Mouse (Mus musculus) B cell, adult 2 months (primary cell): Measurements from ENCODE around the gene 1700025G04Rik.

Experiments
- DNase-seq, 2 experiments: peaks; one replicate each; pipeline ENCODE4 v3.0.0; 2022

Gene 1700025G04Rik

DNA sequence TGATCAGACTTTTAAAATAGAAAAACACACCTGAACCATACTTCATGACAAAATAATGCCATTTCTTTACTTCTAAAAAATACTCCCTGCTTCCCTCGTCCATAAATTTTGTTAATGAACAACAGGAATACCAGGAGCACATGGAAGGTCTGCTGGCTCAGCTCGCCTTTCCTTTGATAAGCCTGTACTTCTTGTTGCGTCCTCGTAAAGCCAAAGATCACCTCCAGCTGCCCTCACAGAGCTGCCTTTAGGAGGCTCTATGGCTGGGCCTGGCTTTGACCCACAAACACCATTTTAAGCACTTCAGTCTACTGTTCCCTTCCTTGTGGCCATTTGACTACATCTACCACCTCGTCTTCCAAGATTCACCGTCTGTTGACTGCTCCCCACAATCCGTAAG, 101.2 kb downstream of the 1700025G04Rik start:
- DNase-seq: no peak

DNA sequence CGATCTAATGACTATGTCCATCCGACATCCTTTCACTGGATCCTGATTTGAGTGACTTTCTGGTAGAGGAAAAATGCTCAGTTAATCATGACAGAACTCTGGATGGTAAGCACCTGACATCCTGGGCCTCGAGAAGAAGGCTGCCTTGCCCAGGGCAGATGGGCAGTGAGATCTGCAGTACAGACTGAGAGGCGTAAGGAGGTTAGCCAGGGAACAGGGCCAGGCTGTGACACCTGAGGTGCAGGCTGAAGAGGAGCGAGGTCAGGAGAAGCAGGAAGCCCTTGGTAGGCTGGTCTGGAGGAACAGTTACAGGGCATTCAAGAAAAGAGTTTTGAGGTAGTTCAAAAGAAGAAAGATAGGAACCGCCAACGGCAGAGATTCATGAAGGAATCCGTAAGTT, 101.9 kb downstream of the 1700025G04Rik start:
- no peak for DNase-seq

DNA sequence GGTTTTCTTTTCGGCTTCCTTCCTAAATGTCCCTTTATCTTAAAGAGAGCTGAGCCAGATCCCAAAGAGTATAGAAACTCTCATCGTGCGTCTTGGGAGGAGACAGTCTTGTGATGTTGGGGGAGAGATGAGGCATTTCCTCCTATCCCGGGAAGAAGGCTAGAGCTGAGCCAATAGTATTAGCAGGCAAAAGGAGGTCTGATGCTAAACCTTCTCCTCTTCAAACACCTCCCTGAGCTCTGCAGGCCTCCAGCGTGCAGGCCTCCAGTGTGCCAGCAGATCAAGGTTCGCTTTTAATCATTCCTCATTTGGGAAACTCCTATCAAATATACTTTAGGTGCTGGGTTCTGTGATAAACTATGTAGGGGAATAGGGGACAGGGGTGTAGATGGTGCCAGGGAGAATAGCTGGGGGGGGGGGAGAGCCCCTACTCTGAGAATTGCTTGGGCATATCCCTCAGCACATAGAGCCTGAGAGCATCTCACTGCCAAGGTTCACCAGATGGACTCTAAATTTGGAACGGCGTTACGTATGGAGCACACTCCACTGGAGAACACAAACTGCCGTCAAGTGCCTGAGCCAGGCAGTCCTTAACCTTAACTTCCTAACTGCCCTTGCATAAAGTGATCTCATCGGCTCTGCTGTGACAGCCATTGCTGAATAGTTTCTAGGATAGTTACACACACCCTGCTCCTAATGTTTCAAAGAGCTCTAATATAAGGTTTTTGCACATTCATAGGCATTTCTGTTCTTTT, 103.7 kb downstream of the 1700025G04Rik start:
- DNase-seq: no peak

DNA sequence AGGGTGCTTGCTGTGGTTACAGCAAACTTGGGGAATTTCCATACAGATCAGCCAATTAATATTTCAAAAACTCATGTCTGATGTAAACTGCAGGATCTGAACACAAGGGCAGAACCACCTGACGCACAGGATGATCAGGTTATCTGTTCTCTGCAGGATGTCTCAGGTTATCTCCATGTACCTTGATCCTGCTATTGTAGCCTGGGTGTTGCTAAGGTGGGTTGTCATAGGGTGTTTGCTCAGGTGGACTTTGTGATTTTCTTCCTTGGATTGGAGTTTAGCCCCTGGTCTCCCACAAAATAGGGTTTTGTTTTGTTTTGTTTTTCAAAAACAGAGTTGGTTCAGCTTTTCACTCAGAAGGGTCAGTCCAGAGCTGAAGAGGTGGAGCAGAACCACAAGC, 104.9 kb downstream of the 1700025G04Rik start:
- DNase-seq: no peak

DNA sequence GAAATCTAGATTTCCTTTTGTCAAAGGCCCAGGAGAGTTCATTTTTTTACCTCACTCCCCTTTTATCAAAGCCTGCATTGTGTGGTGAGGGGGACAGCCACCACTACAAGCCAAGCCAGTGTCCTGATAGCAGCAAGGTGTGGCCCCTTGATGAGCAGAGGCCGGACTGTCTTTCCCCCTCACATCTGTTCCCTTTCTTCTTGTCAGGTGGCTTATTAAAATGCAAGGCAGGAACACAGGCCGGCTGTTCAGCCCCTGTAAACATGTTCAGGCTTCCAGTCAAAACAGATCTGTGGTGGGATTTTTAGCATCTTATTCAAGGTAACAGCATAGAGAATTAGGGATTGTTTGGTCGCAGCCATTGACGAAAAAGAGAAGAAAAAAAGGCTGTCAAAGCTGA, 105.9 kb downstream of the 1700025G04Rik start:
- no peak for DNase-seq

DNA sequence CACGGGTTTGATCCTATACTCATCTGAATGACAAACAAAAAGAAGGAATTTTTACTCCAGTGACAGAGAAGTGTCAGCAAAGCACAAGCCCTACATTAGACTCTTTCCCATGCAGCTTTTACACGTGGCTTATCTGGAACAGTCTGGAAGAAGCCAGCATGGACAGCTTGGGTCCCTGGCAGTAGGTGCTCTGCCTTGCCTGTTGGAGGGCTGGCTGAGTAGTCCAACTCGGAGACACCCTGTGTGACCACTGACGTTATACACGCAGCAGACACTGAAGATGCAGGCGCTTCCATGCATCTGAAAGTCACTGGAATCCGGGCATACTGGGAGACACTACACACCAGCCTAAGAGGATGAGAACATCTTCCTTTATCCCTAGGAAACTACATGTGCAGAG, 109.4 kb downstream of the 1700025G04Rik start:
- no peak for DNase-seq

DNA sequence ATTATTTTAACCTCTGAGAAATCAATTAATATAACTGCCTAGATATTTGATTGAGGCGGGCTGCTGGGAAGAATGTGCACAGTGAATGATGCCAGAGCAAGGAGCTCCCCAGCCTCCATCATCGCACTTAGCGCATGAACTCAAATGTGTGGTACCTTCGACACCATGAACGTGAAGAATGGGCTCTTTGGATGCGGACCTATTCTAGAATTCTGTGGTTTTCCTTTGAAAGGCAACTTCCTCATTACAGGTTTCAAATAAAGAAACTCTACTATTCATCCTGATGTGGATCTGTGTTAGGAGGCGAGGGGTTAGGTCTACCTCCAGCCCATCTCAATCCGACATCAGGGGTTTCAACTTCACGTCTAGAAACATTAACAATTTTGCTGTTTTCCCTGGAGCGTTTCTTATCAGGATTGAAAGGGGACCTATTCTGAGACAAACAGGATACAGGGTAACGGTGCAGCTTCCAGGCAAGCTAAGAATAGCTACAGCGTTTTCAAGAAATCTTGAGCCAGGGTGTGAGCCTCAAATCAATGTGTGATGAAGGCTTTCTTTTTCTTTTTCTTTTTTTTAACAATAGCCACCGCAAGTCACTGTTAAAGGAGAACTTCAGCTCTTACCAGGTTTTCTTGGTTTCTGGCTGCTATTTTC, 110.0 kb downstream of the 1700025G04Rik start:
- DNase-seq: no peak

DNA sequence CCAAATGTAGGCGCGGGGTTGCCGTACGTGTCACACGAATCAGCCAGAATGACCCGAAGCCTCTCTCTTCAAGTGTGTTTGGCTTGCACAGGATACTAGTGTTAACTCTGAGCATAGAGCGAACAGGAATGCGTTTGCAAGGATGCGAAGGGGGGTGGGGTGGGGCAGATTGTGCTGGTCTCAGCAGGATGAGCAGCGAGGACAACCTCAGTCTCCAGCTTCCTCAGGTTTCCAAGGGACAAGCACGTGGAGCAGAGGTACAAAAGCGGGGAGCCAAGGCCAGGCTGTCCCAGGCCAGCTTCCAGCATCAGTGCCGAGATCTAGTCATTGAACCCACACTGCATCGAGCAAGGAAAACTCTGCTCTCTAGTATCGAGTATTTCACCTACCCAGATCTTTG, 111.2 kb downstream of the 1700025G04Rik start:
- no peak for DNase-seq

DNA sequence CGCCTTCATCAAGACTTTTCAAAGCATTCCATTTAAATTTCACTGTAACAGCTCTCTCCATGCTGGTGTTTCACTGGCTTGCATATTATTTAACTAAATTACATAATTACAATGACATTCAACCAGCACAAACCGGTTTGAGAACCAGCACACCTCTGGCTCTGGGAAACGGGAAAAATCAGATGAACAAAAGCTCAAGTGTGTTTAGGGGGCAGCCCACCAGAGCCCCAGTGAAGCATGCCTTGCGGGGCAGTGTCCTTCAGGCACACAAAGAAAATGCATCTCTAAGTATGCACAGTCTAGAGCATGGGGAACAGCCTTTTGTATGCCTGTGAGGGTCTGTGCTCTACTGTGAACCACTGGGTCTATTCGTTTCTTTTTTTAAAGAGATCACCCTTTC, 112.3 kb downstream of the 1700025G04Rik start:
- no peak for DNase-seq

DNA sequence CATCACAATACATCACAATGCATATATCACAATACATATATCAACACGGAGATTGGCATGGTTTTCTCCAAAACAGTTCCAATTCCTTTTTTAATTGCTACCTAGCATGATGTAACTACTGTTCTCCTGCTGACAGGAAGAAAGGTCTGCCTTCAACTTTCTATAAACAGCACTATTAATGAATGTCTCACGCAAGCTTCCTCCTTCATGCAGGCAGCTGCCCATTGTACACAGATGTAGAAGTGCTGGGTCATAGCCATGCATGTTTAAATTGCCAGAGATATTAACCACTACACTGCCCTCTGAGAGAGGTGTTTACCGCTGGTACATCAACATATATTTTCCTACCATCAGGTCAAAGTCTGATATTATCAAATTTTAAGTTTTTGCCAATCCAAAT, 113.1 kb downstream of the 1700025G04Rik start:
- DNase-seq: no peak

DNA sequence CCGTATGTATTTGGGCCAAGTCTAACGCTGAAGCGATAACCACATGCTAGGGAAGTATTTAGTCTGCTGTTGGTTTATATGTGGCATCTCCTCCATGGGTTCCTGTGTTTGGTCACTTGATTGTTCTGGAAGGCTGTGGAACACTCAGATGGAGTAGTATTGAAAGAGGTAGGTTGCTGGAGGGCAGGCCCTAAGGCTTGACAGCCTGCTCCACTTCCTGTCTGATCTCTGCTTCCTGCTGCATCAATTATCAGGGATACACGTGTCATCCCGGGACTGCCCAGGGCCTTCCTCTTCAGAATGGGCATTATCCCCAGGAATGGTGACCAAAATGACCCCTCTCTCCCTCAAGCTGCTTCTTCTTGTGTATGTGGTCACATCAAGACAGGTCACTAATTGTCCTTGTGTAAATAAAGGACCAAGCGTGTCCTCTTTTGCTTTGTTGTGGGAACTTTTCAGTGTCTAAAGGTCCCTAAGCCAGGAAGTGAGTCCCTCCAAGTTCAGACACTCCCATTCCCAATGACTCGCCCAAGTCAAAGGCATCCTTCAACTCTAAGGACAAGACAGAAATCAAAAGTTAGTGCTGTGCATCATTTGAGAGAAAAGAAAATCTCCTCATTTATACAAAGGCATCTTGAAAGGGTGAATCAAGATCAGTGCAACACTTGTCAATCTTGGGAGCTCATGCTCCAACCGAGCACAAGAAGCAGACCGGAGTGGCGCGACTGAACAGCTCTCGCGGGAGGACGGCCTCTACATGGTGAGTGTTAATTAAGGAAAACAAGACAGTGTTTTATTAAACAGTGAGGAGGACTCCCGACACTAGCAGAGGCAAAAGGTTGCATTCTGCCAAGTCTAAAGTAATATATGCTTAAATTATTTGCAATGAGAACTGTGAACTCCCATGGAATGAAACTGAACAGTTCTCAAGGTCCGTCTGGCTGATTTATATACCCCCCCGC, 114.2 kb downstream of the 1700025G04Rik start:
- DNase-seq: no peak

DNA sequence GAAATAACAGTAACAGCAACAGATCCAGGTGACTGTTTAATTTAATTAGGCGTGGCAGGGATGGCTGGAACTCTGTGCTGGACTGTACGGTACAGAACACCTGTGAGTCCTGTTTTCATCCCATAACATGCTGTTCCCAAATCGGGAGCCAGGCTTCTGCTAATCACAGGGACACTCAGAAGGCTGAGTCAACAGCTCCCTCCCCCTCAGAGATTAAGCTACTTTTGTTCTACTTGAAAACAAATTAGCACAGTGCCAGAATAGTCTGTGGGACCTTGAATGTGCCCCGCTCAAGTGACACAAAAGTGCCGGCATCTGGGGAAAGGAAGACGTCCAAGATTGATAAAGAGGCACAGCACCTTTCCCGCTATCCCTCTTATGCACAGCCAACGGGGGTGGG, 115.0 kb downstream of the 1700025G04Rik start:
- DNase-seq: no peak

DNA sequence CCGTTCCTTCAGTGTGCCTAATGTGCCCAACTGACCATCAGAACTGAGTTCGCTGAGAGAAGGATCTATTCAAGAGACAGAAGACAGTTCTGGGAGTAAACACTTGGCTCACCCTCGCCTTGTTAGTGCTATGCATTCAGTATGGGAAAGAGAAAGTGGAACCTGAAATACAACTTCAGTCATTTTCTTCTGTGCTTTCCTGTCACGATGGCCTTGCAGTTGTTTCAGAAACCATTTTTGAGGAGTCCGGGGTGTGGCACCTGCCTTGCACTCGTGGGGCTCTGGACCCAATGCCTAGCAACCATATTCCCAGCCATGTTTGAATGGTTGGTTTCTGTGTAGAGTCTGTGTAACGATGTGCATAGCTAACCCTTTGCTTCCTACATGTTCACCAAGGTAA, 115.5 kb downstream of the 1700025G04Rik start:
- DNase-seq: no peak

DNA sequence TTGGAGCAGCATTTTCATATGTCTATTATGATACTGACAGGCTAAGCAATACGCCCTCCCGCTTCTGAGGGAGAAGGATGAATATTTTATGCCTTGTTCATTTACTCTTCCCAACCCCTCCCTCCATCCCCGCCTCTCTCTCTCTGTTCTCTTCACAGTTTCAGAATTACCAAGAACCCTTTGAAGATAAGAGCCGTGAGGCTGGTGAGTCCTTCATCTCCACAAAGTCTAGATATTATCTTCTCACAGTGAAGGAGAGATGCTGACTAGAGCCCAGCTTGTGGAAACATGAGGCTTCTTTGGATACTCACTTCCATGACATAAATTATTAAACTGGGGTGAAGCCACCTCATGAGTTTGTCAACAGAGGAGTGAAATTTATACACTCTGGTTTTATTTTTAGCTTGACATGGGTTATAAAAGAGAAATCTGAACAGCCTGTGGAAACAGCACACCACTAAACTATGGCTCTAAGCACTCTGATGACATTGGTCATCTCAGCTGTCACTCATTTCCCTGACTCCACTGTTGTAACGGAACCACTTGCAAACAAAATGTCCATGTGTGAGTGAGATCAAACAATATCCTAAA, 116.7 kb downstream of the 1700025G04Rik start:
- DNase-seq: no peak

DNA sequence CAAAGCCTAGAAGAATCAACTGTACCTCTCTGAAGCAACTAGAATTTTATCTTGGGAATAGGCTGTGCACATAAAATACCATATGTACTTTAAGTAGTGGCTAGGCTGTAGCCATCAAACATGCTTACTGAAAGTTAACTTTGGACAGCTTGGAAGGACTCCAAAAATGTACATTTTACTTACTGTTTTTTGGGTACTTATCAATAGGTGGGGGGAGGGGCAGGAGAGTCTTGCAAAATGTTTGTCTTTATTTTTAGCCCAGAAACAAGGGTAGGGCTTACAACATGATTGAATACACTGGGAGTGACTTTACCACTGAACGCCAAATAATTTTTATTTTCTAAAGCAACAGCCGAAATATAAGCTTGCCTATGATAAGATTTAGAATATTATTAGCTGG, 118.3 kb downstream of the 1700025G04Rik start:
- no peak for DNase-seq

DNA sequence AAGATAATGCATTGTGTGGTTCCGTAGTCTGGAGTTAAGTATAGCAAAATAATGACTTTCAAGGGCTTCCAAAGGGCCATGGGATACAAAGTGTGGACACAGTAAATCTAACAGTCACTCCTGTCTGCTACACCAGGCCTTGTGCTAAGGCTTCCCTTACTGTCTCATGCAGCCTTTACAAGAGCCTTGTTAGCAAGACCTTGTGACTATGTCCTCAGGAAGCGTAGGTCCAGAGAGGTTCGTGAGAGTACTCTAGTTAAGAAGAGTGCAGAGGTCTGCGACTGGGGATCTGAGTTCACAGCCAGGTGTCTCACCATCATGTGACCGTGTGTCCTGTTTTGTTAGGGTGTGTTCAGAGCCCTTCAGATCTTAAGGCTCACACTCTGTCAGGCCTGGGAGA, 121.8 kb downstream of the 1700025G04Rik start:
- DNase-seq: no peak

DNA sequence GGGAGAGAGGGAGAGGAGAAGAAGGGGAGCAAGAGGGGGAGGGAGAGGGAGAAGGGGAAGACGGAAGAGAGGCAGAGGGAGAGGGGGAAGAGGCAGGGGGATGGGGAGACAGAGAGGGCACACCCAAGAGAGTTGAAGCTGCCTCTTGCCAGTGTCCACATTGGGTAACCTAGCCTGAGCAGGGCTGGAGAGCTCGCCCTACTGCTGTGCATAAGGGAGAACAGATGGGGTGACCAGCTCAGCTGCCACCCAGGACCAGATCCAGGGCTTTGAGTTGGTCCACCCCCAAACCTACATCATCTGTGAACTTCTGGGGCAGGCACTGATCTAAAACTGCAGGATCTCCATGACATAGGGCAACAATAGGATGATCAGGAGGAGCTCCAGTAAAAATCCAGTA, 125.1 kb downstream of the 1700025G04Rik start:
- no peak for DNase-seq

DNA sequence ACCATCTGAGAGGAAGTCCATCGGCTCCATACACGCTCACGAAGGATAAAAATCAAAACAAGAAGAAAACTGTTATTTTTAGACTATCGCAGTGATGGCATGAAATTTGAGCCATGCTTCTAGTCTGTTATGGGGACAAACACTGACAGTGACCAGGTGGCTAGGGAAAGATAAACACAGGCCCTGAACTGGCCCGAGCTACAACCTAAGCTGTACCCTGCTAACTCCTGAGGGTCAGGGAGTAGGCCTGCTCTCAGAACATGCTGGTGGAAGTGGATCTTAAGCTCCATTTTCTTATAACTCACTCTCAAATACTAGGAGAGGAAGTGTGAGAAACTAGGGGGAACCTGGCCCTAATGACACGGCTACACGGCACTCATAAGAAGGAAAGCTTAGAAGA, 126.7 kb downstream of the 1700025G04Rik start:
- no peak for DNase-seq

DNA sequence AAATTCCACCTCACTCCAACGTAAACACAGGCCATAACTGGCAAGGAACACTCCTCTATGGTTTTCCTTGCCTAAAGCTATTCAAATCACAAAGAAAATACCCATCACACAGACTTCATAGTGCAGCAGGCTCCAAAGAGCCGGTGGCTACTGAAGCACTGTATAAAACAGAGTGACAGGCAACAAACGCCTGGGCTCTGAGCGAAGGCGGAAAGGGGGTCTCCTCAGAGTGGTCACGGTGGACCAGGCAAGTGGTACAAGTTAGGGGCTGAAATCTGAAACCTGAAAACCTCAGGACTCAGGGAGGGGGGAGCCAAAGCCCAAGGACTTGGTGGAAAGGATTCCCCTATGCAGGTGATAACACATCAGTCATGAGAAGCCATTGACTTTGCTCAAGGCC, 127.8 kb downstream of the 1700025G04Rik start:
- DNase-seq: no peak

DNA sequence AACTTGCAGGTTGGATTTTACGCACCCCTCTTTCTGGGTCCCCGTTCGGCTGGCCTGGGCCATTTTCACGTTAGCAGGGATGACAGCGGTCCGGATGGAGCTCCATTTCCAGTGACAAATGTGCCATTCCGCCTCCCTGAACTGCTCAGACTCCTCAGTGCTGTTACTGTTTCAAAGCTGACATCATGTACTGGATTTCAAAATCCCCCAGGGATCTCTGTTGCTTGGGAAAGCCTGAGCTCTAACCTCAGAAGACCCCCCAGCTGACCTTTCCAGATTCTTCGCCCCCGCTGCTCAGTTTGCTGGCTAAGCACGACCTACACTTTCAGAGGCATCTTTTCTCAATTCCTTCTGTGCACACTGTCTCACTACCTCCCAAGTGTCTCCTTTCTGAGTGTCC, 128.7 kb downstream of the 1700025G04Rik start:
- DNase-seq: no peak

DNA sequence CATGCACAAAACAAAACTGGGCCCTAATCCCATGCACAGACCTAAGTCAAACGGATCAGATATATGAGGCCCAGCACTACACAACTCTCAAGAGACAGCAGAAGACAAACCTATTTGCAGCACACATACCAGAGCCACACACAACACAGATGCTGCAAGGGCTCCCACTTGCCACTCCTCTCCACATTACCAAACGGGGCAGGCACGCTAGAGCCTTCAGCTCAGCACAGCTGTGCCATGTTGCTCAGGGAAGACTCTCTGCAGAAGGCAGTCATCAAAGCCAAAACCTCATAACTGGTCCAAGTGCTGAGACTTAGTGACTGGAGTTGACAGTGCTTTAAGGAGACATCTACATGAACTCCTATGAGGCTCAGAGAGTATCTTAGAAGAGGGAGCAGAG, 130.9 kb downstream of the 1700025G04Rik start:
- DNase-seq: no peak

DNA sequence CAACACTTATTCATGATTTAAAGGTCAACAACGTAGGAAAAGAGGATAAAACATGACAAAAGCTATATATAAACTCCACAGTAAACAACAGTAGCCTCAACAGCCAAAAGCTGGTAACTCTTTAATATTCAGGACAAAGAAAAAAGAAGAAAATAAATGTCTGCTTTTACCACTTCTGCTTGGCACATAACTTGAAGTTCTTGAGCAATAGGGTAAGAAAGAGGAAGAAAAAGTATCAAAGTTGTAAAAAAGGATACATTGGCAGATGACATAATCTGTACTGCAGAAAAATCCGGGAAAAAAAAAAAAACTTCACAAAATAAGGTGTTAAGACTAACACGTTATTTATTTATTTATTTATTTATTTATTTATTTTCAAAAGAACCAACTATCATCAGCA, 131.5 kb downstream of the 1700025G04Rik start:
- no peak for DNase-seq

DNA sequence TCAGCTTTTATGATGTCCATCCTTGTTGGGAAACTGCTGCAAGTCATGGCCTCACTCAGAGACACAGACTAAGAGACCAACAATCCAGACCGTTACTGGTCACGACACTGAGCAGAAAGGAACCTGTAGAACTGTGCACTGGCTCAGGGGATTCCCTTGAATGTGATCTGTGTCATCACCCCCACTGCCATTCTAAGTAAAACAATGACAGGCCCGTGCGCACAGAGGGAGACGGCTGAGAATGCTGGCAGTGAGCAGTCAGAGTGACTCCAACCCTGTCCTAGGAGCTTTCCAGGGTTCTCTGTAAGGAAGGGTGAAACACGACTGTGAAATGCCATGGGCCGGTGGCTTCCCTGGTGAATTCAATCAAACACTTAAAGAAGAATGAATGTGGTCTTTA, 132.3 kb downstream of the 1700025G04Rik start:
- no peak for DNase-seq
